Mouse (Mus musculus) liver, embryonic 12.5 days (tissue): ENCODE results near the gene Lrpap1. TPM values are rescaled to one million over a fixed set of nuclear protein-coding genes. Genes with fewer than 3 reads are reported as not detected.
A peak's percentile ranks its signal among the peaks of the same experiment; 100 is the strongest.

Source experiments
- ATAC-seq: fragments of 200-750 bp; cut with Nextera tagmentation; 2 replicates; pipeline ENCODE4 v1.8.0; 2017; ENCODE audit warnings: moderate number of reproducible peaks, mild to moderate bottlenecking, moderate library complexity
- H3K27ac ChIP-seq: fragments of 300-500 bp; sonication (generic); 2 replicates; pipeline ENCODE4 v1.5.1; 2016; ENCODE audit warnings: mild to moderate bottlenecking
- H3K27me3 ChIP-seq: fragments of 300-500 bp; sonication (generic); replicated peaks from 2 replicates; pipeline ENCODE4 v1.6.1; 2016; ENCODE audit warnings: mild to moderate bottlenecking, moderate library complexity
- H3K36me3 ChIP-seq: fragments of 300-500 bp; sonication (generic); 2 replicates; pipeline ENCODE4 v1.6.1; 2016; ENCODE audit warnings: mild to moderate bottlenecking, moderate library complexity
- H3K4me1 ChIP-seq: fragments of 300-500 bp; sonication (generic); 2 replicates; pipeline ENCODE4 v1.6.1; 2016
- H3K4me2 ChIP-seq: fragments of 300-500 bp; sonication (generic); 2 replicates; pipeline ENCODE4 v1.6.1; 2016; ENCODE audit warnings: mild to moderate bottlenecking, moderate library complexity
- H3K4me3 ChIP-seq: fragments of 300-500 bp; sonication (generic); 2 replicates; pipeline ENCODE4 v1.5.1; 2016; ENCODE audit warnings: mild to moderate bottlenecking, moderate library complexity
- H3K9ac ChIP-seq: fragments of 300-500 bp; sonication (generic); 2 replicates; pipeline ENCODE4 v1.6.1; 2016; ENCODE audit warnings: mild to moderate bottlenecking, moderate library complexity
- H3K9me3 ChIP-seq: fragments of 300-500 bp; sonication (generic); replicated peaks from 2 replicates; pipeline ENCODE4 v1.6.1; 2016; ENCODE audit warnings: mild to moderate bottlenecking, moderate library complexity
- WGBS: fragments of 180-500 bp; shearing (Covaris S2); methylation state at CpG from one replicate; pipeline ENCODE4 v1.1.7; 2016; ENCODE audit not compliant: insufficient replicate concordance; 5-methylcytosine and 5-hydroxymethylcytosine counted together
- polyA plus RNA-seq: library from polyadenylated mRNA; unstranded; fragments of >200 nt; fragmentation: Nextera tagmentation; extraction: Ambion mirVana; gene quantifications from 2 replicates; pipeline ENCODE4 v1.2.1, GENCODE M21; 2016

The Lrpap1 gene
- polyA plus RNA-seq, 1 experiment from 2014 or later: 78.4 TPM

- Histone ChIP-seq H3K9ac (no peak overlapping the region), H3K27me3 (peaks cover 28% of the 10 kb centered on the region), H3K36me3 (no peaks in the 10 kb centered on the region), H3K4me1 (no peaks in the 10 kb centered on the region), H3K9me3 (no peaks in the 10 kb centered on the region), H3K27ac (no peak overlapping the region), H3K4me2 (no peak overlapping the region), H3K4me3 (no peak overlapping the region)
- ATAC-seq: no peak
- WGBS: 67% methylated on average over 1 of the region's 1 CpGs
Measured at GRCm38 (mm10) chr5:35076369-35076768, 29.2 kb downstream of the Lrpap1 start.

GRCm38 (mm10) chr5:35073992-35074391, 31.6 kb downstream of the Lrpap1 start:
- Histone ChIP-seq H3K4me2 (no peak overlapping the region), H3K4me3 (no peak overlapping the region), H3K36me3 (no peaks in the 10 kb centered on the region), H3K9ac (no peak overlapping the region), H3K4me1 (no peaks in the 10 kb centered on the region), H3K9me3 (no peaks in the 10 kb centered on the region), H3K27me3 (peaks cover 15% of the 10 kb centered on the region), H3K27ac (no peak overlapping the region)
- WGBS: 61% methylated on average over 9 of the region's 9 CpGs
- no peak for ATAC-seq

GRCm38 (mm10) chr5:35073235-35073634, 32.3 kb downstream of the Lrpap1 start:
- ATAC-seq: no peak

GRCm38 (mm10) chr5:35071855-35072254, 33.7 kb downstream of the Lrpap1 start:
- no peaks in the 10 kb centered on the region for H3K36me3 ChIP-seq
- H3K4me2 ChIP-seq: no peak overlapping the region
- no peak overlapping the region for H3K4me3 ChIP-seq
- ATAC-seq: no peak
- H3K27ac ChIP-seq: no peak overlapping the region
- peaks cover 6% of the 10 kb centered on the region; the same call in 1 of the 2 replicates for H3K27me3 ChIP-seq
- H3K9ac ChIP-seq: no peak overlapping the region
- no peaks in the 10 kb centered on the region for H3K9me3 ChIP-seq
- H3K4me1 ChIP-seq: no peaks in the 10 kb centered on the region
- WGBS: 81% methylated on average over 6 of the region's 6 CpGs

More at GRCm38 (mm10) chr5:35073235-35073634, 32.3 kb downstream of the Lrpap1 start:
- Histone ChIP-seq H3K4me2 (no peak overlapping the region), H3K4me3 (no peak overlapping the region), H3K9me3 (no peaks in the 10 kb centered on the region), H3K36me3 (no peaks in the 10 kb centered on the region), H3K27me3 (peaks cover 10% of the 10 kb centered on the region), H3K9ac (no peak overlapping the region), H3K4me1 (no peaks in the 10 kb centered on the region), H3K27ac (no peak overlapping the region)
- 66% methylated on average over 11 of the region's 11 CpGs for WGBS

GRCm38 (mm10) chr5:35070953-35071352, 34.6 kb downstream of the Lrpap1 start:
- Histone ChIP-seq H3K4me2 (no peak overlapping the region), H3K9ac (no peak overlapping the region), H3K4me1 (no peaks in the 10 kb centered on the region), H3K27ac (no peak overlapping the region), H3K9me3 (no peaks in the 10 kb centered on the region), H3K4me3 (no peak overlapping the region), H3K27me3 (peaks cover 12% of the 10 kb centered on the region; the same call in 1 of the 2 replicates), H3K36me3 (no peaks in the 10 kb centered on the region)
- ATAC-seq: no peak
- WGBS: 51% methylated on average over 7 of the region's 7 CpGs

- H3K4me2 ChIP-seq: no peak overlapping the region
- WGBS: 66% methylated on average over 8 of the region's 8 CpGs
- H3K9ac ChIP-seq: no peak overlapping the region
- no peak overlapping the region for H3K4me3 ChIP-seq
- H3K4me1 ChIP-seq: no peaks in the 10 kb centered on the region
- peaks cover 12% of the 10 kb centered on the region; the same call in 1 of the 2 replicates for H3K27me3 ChIP-seq
- H3K9me3 ChIP-seq: no peaks in the 10 kb centered on the region
- no peak overlapping the region for H3K27ac ChIP-seq
- H3K36me3 ChIP-seq: no peaks in the 10 kb centered on the region
- no peak for ATAC-seq
Measured at GRCm38 (mm10) chr5:35070314-35070713, 35.3 kb downstream of the Lrpap1 start.

- peaks cover 12% of the 10 kb centered on the region; the same call in 1 of the 2 replicates for H3K27me3 ChIP-seq
- no peaks in the 10 kb centered on the region for H3K9me3 ChIP-seq
- no peak overlapping the region for H3K4me3 ChIP-seq
- no peak for ATAC-seq
- H3K4me2 ChIP-seq: no peak overlapping the region
- H3K27ac ChIP-seq: no peak overlapping the region
- no peaks in the 10 kb centered on the region for H3K4me1 ChIP-seq
- H3K36me3 ChIP-seq: no peaks in the 10 kb centered on the region
- H3K9ac ChIP-seq: no peak overlapping the region
- WGBS: 67% methylated on average over 2 of the region's 2 CpGs
Measured at GRCm38 (mm10) chr5:35069841-35070240, 35.7 kb downstream of the Lrpap1 start.

GRCm38 (mm10) chr5:35060098-35060497, 45.5 kb downstream of the Lrpap1 start:
- no peak overlapping the region for H3K4me3 ChIP-seq
- no peaks in the 10 kb centered on the region for H3K36me3 ChIP-seq
- no peak overlapping the region for H3K9ac ChIP-seq
- H3K27ac ChIP-seq: no peak overlapping the region
- 38% methylated on average over 3 of the region's 3 CpGs for WGBS
- no peak for ATAC-seq
- H3K27me3 ChIP-seq: peaks cover 69% of the 10 kb centered on the region
- no peak overlapping the region for H3K4me2 ChIP-seq
- H3K9me3 ChIP-seq: no peaks in the 10 kb centered on the region
- peaks cover 12% of the 10 kb centered on the region for H3K4me1 ChIP-seq

- 48% methylated on average over 1 of the region's 1 CpGs for WGBS
- peaks cover 12% of the 10 kb centered on the region for H3K4me1 ChIP-seq
- ATAC-seq: no peak
- H3K9ac ChIP-seq: no peak overlapping the region
- H3K4me2 ChIP-seq: no peak overlapping the region
- no peaks in the 10 kb centered on the region for H3K9me3 ChIP-seq
- H3K27ac ChIP-seq: no peak overlapping the region
- no peak overlapping the region for H3K4me3 ChIP-seq
- H3K36me3 ChIP-seq: no peaks in the 10 kb centered on the region
- peaks cover 80% of the 10 kb centered on the region for H3K27me3 ChIP-seq
Measured at GRCm38 (mm10) chr5:35058216-35058615, 47.4 kb downstream of the Lrpap1 start.

- ATAC-seq: no peak
- Histone ChIP-seq H3K27me3 (peaks cover 83% of the 10 kb centered on the region), H3K9ac (no peak overlapping the region), H3K4me2 (peak overlapping the region; percentile 72; the same call in 1 of the 2 replicates), H3K4me3 (no peak overlapping the region), H3K9me3 (no peaks in the 10 kb centered on the region), H3K4me1 (peaks cover 12% of the 10 kb centered on the region), H3K27ac (no peak overlapping the region), H3K36me3 (no peaks in the 10 kb centered on the region)
- WGBS: 29% methylated on average over 4 of the region's 4 CpGs
Measured at GRCm38 (mm10) chr5:35057582-35057981, 48.0 kb downstream of the Lrpap1 start.

GRCm38 (mm10) chr5:35056604-35057432, 48.7 kb downstream of the Lrpap1 start, which contains the start of gene Dok7:
TSS of gene Dok7 (plus strand) at chr5:35056766.
- 0 out of 2 replicates have a peak, but pooled peaks have one; percentile 28 for ATAC-seq
- Histone ChIP-seq H3K9me3 (no peaks in the 10 kb centered on the region), H3K4me1 (peaks cover 12% of the 10 kb centered on the region), H3K4me2 (peak within 1 kb of the TSS; percentile 72), H3K27me3 (peaks cover 87% of the 10 kb centered on the region), H3K36me3 (no peaks in the 10 kb centered on the region), H3K4me3 (peak within 1 kb of the TSS; percentile 56), H3K27ac (no peak within 1 kb of the TSS), H3K9ac (peak within 1 kb of the TSS; percentile 25; the same call in 1 of the 2 replicates)
- 1% methylated on average over 51 of the region's 74 CpGs for WGBS

- no peaks in the 10 kb centered on the region for H3K9me3 ChIP-seq
- no peak overlapping the region for H3K4me3 ChIP-seq
- no peak overlapping the region for H3K9ac ChIP-seq
- no peak overlapping the region for H3K27ac ChIP-seq
- peaks cover 12% of the 10 kb centered on the region for H3K4me1 ChIP-seq
- peaks cover 82% of the 10 kb centered on the region for H3K27me3 ChIP-seq
- H3K4me2 ChIP-seq: no peak overlapping the region
- ATAC-seq: no peak
- H3K36me3 ChIP-seq: no peaks in the 10 kb centered on the region
- 66% methylated on average over 12 of the region's 12 CpGs for WGBS
Measured at GRCm38 (mm10) chr5:35055076-35055475, 50.5 kb downstream of the Lrpap1 start.
